Mouse (Mus musculus): ENCODE results near the gene Sspo. TPM values are rescaled to one million over a fixed set of nuclear protein-coding genes. Genes with fewer than 3 reads are reported as not detected.
A peak's percentile ranks its signal among the peaks of the same experiment; 100 is the strongest.

Gene Sspo
- polyA plus RNA-seq, 1 experiment from 2014 or later: 0.64 TPM

GRCm38 (mm10) chr6:48539860-48540259 is 91.8 kb downstream of the Sspo start:
- H3K27me3 ChIP-seq (ENCODE audit: insufficient read depth, poor library complexity, severe bottlenecking): no peaks in the 10 kb centered on the region
- WGBS: 66% methylated on average over 5 of the region's 5 CpGs
- H3K36me3 ChIP-seq: peaks cover 25% of the 10 kb centered on the region
- no peaks in the 10 kb centered on the region for H3K9me3 ChIP-seq
- no peak overlapping the region for H3K27ac ChIP-seq
- H3K4me3 ChIP-seq: no peak overlapping the region
- no peak for DNase-seq (ENCODE audit: low spot score)
- peaks cover 49% of the 10 kb centered on the region for H3K4me1 ChIP-seq (replicated peaks)

DNA sequence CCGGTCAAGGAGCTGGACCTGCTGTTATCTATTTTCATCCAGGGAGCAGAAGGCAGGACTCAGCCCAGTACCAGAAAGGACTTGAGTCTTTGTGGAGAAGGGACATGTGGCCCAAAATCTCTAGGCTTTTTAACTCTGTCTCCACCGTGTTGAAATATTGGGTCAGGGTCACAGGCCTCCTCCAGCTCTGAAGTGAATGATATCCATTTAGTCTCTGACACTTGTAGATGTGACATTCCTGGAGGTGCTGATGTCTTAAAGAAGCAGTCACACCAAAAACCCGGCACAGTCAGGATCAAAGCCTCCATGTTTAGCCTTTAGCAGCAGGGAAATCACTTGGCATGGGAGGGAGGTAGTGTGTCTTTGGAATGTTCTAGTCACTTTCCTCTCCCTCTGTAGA is 92.7 kb downstream of the Sspo start:
- no peak for DNase-seq (ENCODE audit: low spot score)
- H3K27ac ChIP-seq: no peak overlapping the region

GRCm38 (mm10) chr6:48541560-48542450 is 93.8 kb downstream of the Sspo start:
- 52% methylated on average over 7 of the region's 7 CpGs for WGBS
- no peaks in the 10 kb centered on the region for H3K27me3 ChIP-seq (ENCODE audit: insufficient read depth, poor library complexity, severe bottlenecking)
- 0 out of 2 replicates have a peak overlapping the region, but pooled peaks have one; percentile 31 for H3K27ac ChIP-seq
- peaks cover 25% of the 10 kb centered on the region for H3K36me3 ChIP-seq
- peaks cover 44% of the 10 kb centered on the region for H3K4me1 ChIP-seq (replicated peaks)
- no peak for DNase-seq (ENCODE audit: low spot score)
- H3K9me3 ChIP-seq: no peaks in the 10 kb centered on the region
- H3K4me3 ChIP-seq: no peak overlapping the region

More for the DNA sequence above, 92.7 kb downstream of the Sspo start:
- peaks cover 25% of the 10 kb centered on the region for H3K36me3 ChIP-seq
- H3K4me1 ChIP-seq (replicated peaks): peaks cover 49% of the 10 kb centered on the region
- WGBS: 66% methylated on average over 3 of the region's 3 CpGs
- no peaks in the 10 kb centered on the region for H3K27me3 ChIP-seq (ENCODE audit: insufficient read depth, poor library complexity, severe bottlenecking)
- H3K4me3 ChIP-seq: no peak overlapping the region
- no peaks in the 10 kb centered on the region for H3K9me3 ChIP-seq

GRCm38 (mm10) chr6:48542631-48543030 is 94.6 kb downstream of the Sspo start:
- Histone ChIP-seq H3K27ac (0 out of 2 replicates have a peak overlapping the region, but pooled peaks have one; percentile 31), H3K36me3 (peaks cover 25% of the 10 kb centered on the region), H3K9me3 (no peaks in the 10 kb centered on the region), H3K27me3 (ENCODE audit: insufficient read depth, poor library complexity, severe bottlenecking) (no peaks in the 10 kb centered on the region), H3K4me3 (no peak overlapping the region), H3K4me1 (replicated peaks) (peaks cover 37% of the 10 kb centered on the region)
- 87% methylated on average over 3 of the region's 3 CpGs for WGBS
- no peak for DNase-seq (ENCODE audit: low spot score)

- Histone ChIP-seq H3K9me3 (no peaks in the 10 kb centered on the region), H3K4me1 (replicated peaks) (peaks cover 17% of the 10 kb centered on the region), H3K4me3 (no peak overlapping the region), H3K27ac (no peak overlapping the region), H3K27me3 (ENCODE audit: insufficient read depth, poor library complexity, severe bottlenecking) (no peaks in the 10 kb centered on the region), H3K36me3 (peaks cover 19% of the 10 kb centered on the region)
- no peak for DNase-seq (ENCODE audit: low spot score)
- 84% methylated on average over 5 of the region's 5 CpGs for WGBS
Observed at GRCm38 (mm10) chr6:48545251-48545650, 97.2 kb downstream of the Sspo start.

- no peaks in the 10 kb centered on the region for H3K27me3 ChIP-seq (ENCODE audit: insufficient read depth, poor library complexity, severe bottlenecking)
- 64% methylated on average over 1 of the region's 1 CpGs for WGBS
- peak; percentile 54 for DNase-seq (ENCODE audit: low spot score)
- no peak overlapping the region for H3K4me3 ChIP-seq
- peaks cover 11% of the 10 kb centered on the region for H3K4me1 ChIP-seq (replicated peaks)
- no peaks in the 10 kb centered on the region for H3K9me3 ChIP-seq
- peaks cover 9% of the 10 kb centered on the region for H3K36me3 ChIP-seq
- H3K27ac ChIP-seq: no peak overlapping the region
Observed at GRCm38 (mm10) chr6:48546271-48546670, 98.2 kb downstream of the Sspo start.

GRCm38 (mm10) chr6:48546858-48547257 is 98.8 kb downstream of the Sspo start:
- Histone ChIP-seq H3K9me3 (no peaks in the 10 kb centered on the region), H3K27me3 (ENCODE audit: insufficient read depth, poor library complexity, severe bottlenecking) (no peaks in the 10 kb centered on the region), H3K4me1 (replicated peaks) (peaks cover 5% of the 10 kb centered on the region), H3K36me3 (peaks cover 3% of the 10 kb centered on the region; the same call in 1 of the 2 replicates), H3K4me3 (no peak overlapping the region), H3K27ac (no peak overlapping the region)
- no peak for DNase-seq (ENCODE audit: low spot score)
- WGBS: 60% methylated on average over 4 of the region's 4 CpGs

GRCm38 (mm10) chr6:48548314-48548713 is 100.3 kb downstream of the Sspo start:
- 85% methylated on average over 6 of the region's 6 CpGs for WGBS
- H3K36me3 ChIP-seq: no peaks in the 10 kb centered on the region
- no peak for DNase-seq (ENCODE audit: low spot score)

More at GRCm38 (mm10) chr6:48548314-48548713, 100.3 kb downstream of the Sspo start:
- Histone ChIP-seq H3K27me3 (ENCODE audit: insufficient read depth, poor library complexity, severe bottlenecking) (no peaks in the 10 kb centered on the region), H3K4me3 (no peak overlapping the region), H3K27ac (no peak overlapping the region), H3K9me3 (no peaks in the 10 kb centered on the region), H3K4me1 (replicated peaks) (no peaks in the 10 kb centered on the region)

Other genes starting within 250 kb of the Sspo start
- 27.7 and 28.1 TPM in 2 replicates for gene Krba1, start 52.6 kb upstream of the Sspo start, polyA plus RNA-seq (2016; fragmentation: Nextera tagmentation; extraction: Ambion mirVana)
- gene Zfp467, start 2.4 kb upstream of the Sspo start, polyA plus RNA-seq (2016; fragmentation: Nextera tagmentation; extraction: Ambion mirVana): 12.4 and 16.2 TPM in 2 replicates
- 45.7 and 62.2 TPM in 2 replicates for gene Atp6v0e2, start 89.4 kb downstream of the Sspo start, polyA plus RNA-seq (2016; fragmentation: Nextera tagmentation; extraction: Ambion mirVana)
- 16.9 and 25.2 TPM in 2 replicates for gene Lrrc61, start 106.6 kb downstream of the Sspo start, polyA plus RNA-seq (2016; fragmentation: Nextera tagmentation; extraction: Ambion mirVana)
- 0.42 and 1.9 TPM in 2 replicates for gene Rarres2, start 124.6 kb downstream of the Sspo start, polyA plus RNA-seq (2016; fragmentation: Nextera tagmentation; extraction: Ambion mirVana)
- gene Gm45021, start 141.4 kb downstream of the Sspo start, polyA plus RNA-seq (2016; fragmentation: Nextera tagmentation; extraction: Ambion mirVana): not detected in 2 replicates
- gene Repin1, start 145.7 kb downstream of the Sspo start, polyA plus RNA-seq (2016; fragmentation: Nextera tagmentation; extraction: Ambion mirVana): 55.9 and 57.2 TPM in 2 replicates
- 1.2 TPM in 1 of 2 replicates, not detected in the other for gene Gm44965, start 145.7 kb downstream of the Sspo start, polyA plus RNA-seq (2016; fragmentation: Nextera tagmentation; extraction: Ambion mirVana)
- 10.5 and 12.5 TPM in 2 replicates for gene Zfp775, start 153.8 kb downstream of the Sspo start, polyA plus RNA-seq (2016; fragmentation: Nextera tagmentation; extraction: Ambion mirVana)
- gene AI854703, start 178.5 kb downstream of the Sspo start, polyA plus RNA-seq (2016; fragmentation: Nextera tagmentation; extraction: Ambion mirVana): 0.96 and 1.3 TPM in 2 replicates
- 0.37 and 0.75 TPM in 2 replicates for gene Gimap8, start 199.0 kb downstream of the Sspo start, polyA plus RNA-seq (2016; fragmentation: Nextera tagmentation; extraction: Ambion mirVana)
- gene Gimap9, start 227.9 kb downstream of the Sspo start, polyA plus RNA-seq (2016; fragmentation: Nextera tagmentation; extraction: Ambion mirVana): 3.4 and 4.4 TPM in 2 replicates
- 5.3 and 5.8 TPM in 2 replicates for gene Gimap4, start 236.3 kb downstream of the Sspo start, polyA plus RNA-seq (2016; fragmentation: Nextera tagmentation; extraction: Ambion mirVana)